Mouse (Mus musculus) limb, embryonic 14.5 days (tissue): Measurements from ENCODE around the gene Phb2. TPM values are rescaled to one million over a fixed set of nuclear protein-coding genes. Genes with fewer than 3 reads are reported as not detected.

Experiments
- ATAC-seq: fragments of 200-750 bp; cut with Nextera tagmentation; 2 replicates; pipeline ENCODE4 v1.8.0; 2017; ENCODE audit warnings: low read depth, moderate number of reproducible peaks, moderate TSS enrichment; ENCODE audit not compliant: low FRiP score
- DNase-seq: peaks from one replicate; pipeline ENCODE4 v3.0.0-alpha.2; 2015; ENCODE audit warnings: low spot score
- H3K27ac ChIP-seq: fragments of 300-500 bp; sonication (generic); replicated peaks from 2 replicates; pipeline ENCODE4 v1.5.1; 2014; ENCODE audit warnings: low read depth, mild to moderate bottlenecking, low read length, moderate library complexity, mixed read lengths
- H3K27me3 ChIP-seq: fragments of 300-500 bp; sonication (generic); 2 replicates; pipeline ENCODE4 v1.6.1; 2014; ENCODE audit warnings: low read length, mixed read lengths; ENCODE audit not compliant: control insufficient read depth, insufficient read depth
- H3K36me3 ChIP-seq: fragments of 300-500 bp; sonication (generic); 2 replicates; pipeline ENCODE4 v1.6.1; 2014; ENCODE audit warnings: mild to moderate bottlenecking, low read length, moderate library complexity, mixed read lengths; ENCODE audit not compliant: control insufficient read depth, insufficient read depth
- H3K4me1 ChIP-seq: fragments of 300-500 bp; sonication (generic); 2 replicates; pipeline ENCODE4 v1.6.1; 2014; ENCODE audit warnings: antibody characterized with exemption, low read length, mixed read lengths; ENCODE audit not compliant: control insufficient read depth, insufficient read depth
- H3K4me2 ChIP-seq: fragments of 300-500 bp; sonication (generic); replicated peaks from 2 replicates; pipeline ENCODE4 v1.6.1; 2014; ENCODE audit warnings: low read depth, mild to moderate bottlenecking, low read length, moderate library complexity; ENCODE audit not compliant: severe bottlenecking
- H3K4me3 ChIP-seq: fragments of 300-500 bp; sonication (generic); replicated peaks from 2 replicates; pipeline ENCODE4 v1.5.1; 2014; ENCODE audit warnings: low read length
- H3K9ac ChIP-seq: fragments of 300-500 bp; sonication (generic); 2 replicates; pipeline ENCODE4 v1.6.1; 2014; ENCODE audit warnings: mild to moderate bottlenecking, low read depth, low read length, moderate library complexity; ENCODE audit not compliant: severe bottlenecking
- H3K9me3 ChIP-seq: fragments of 300-500 bp; sonication (generic); 2 replicates; pipeline ENCODE4 v1.6.1; 2016; ENCODE audit warnings: low read length; ENCODE audit not compliant: control insufficient read depth
- POLR2A ChIP-seq: fragments of 200-500 bp; IDR thresholded peaks from 2 replicates; pipeline ENCODE4 v1.8.0; 2012; ENCODE audit warnings: inconsistent platforms, mild to moderate bottlenecking, moderate library complexity, borderline replicate concordance; ENCODE audit not compliant: insufficient read depth, insufficient read length; ENCODE audit errors: extremely low read depth
- WGBS: fragments of 180-500 bp; shearing (Covaris S2); extraction: QIAGEN DNeasy Blood & Tissue Kit; methylation state at CpG from one replicate; pipeline ENCODE4 v1.1.7; 2014; 5-methylcytosine and 5-hydroxymethylcytosine counted together
- polyA plus RNA-seq, 2 experiments: library from polyadenylated mRNA; depleted of rRNA in 1 of 2; stranded (reverse) in 1 of 2; unstranded in 1 of 2; fragments of >200 nt; fragmentation: Nextera tagmentation in 1 of 2; extraction: Ambion mirVana in 1 of 2; gene quantifications; 2 replicates each; pipeline versions ENCODE4 v1.2.1 to v1.2.3; 2012 to 2014

Phb2 gene
- polyA plus RNA-seq (2012; rRNA removed) (203 and 205 TPM in 2 replicates), polyA plus RNA-seq (2014; fragmentation: Nextera tagmentation; extraction: Ambion mirVana) (295 and 296 TPM in 2 replicates)

DNA sequence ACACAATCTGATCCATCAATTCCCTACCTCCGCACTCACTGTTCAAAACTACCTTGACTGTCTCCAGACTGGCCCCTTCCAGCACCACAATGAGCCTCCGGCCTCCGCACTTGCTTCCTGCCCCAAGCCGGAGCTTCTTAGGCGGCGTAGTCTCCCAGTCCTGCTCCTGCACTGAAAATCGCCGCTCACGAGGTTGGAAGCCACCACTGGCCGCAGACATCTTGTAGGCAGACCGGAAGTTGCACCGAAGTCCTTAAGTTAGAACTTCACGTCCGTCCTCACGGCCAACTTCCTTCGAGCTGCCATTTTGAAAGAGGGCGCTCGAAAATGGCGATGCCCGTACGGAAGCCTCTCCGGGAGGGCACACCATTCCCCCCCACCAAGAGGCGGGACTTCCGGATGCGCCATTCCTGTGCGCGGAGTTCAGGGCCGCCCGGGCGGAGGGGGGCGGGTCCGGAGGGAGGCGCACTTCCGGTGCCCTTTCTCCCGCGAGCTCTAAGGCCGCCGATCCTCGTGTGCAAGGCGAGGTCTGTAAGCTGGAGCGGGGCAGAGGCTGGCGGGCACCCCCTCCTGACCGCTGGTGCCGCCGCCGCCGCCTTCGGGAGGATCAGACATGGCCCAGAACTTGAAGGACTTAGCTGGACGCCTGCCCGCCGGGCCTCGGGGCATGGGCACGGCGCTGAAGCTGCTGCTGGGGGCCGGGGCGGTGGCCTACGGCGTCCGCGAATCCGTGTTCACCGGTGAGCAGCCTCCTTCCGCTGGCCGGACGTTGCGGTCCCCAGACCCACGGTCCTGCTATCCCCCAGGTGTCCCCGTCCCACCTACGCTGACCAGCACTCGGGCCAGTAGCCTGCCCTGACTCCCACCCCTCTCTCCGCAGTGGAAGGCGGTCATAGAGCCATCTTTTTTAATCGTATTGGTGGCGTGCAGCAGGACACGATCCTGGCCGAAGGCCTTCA lies at the start of gene Phb2, which contains the start of gene Emg1:
Gene Phb2, plus strand, starts transcription at position 513 of the 959 bp plus-strand sequence.
Gene Emg1, minus strand, starts transcription at position 355 of the 959 bp plus-strand sequence.
- 2% methylated on average over 61 of the region's 76 CpGs for WGBS
- TF ChIP-seq POLR2A = peak; percentile 73; the same call in 1 of the 2 replicates
- H3K9me3 ChIP-seq = no peaks in the 10 kb centered on the region
- peak within 1 kb of the TSS; percentile 94 for H3K4me2 ChIP-seq
- H3K27ac ChIP-seq = peak within 1 kb of the TSS; percentile 86
- ATAC-seq = peak; percentile 97
- peak; percentile 97 for DNase-seq
- no peaks in the 10 kb centered on the region for H3K27me3 ChIP-seq
- H3K36me3 ChIP-seq = peaks cover 56% of the 10 kb centered on the region
- H3K4me3 ChIP-seq = peak within 1 kb of the TSS; percentile 96
- peak within 1 kb of the TSS; percentile 91 for H3K9ac ChIP-seq
- H3K4me1 ChIP-seq = peaks cover 19% of the 10 kb centered on the region

DNA sequence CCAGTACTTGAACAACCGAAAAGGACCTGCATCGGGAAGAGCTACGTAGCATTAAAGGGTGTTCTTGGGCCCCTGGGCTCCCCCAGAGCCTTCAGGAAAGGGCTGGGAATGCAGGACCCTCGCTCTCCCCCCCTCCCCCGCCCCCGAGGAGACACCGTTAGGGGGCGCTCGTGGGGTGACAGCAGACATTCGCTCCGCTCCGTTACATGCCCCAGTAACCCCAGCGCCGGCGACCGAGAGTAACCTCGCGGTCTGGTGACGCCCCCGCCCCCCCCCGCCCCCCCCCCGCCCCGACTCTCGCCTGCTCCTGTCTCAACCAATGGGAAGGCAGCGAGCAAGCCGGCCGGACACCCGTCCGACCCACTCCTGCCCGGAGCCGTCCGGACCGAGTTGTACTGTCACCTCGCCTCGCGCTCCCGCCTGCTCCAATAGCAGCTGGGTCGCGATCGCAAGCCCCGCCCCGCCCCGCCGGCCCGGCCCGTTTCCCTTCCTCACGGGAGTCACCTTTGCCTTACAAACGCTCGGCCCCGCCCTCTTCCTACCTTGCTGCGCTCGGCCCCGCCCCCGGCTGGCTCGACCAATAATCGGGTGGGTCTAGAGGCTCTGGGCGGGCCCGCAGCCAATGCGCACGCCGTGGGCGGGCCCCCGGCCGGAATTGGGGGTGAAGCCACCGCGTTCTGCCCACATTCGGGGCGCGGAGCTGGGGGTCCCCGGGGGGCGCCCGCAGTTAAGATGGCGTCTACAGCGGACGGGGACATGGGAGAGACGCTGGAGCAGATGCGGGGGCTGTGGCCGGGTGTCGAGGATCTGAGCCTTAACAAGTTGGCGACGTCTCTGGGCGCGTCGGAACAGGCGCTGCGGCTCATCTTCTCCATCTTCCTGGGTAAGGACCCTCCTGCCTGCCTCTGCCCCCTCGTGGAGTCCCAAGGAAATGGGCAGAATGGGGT lies 49.4 kb upstream of the Phb2 start, which contains the start of gene Lpcat3:
Gene Lpcat3, plus strand, starts transcription at position 551 of the 947 bp plus-strand sequence.
- Histone ChIP-seq H3K9me3 (no peaks in the 10 kb centered on the region), H3K27ac (peak within 1 kb of the TSS; percentile 70), H3K4me3 (peak within 1 kb of the TSS; percentile 71), H3K27me3 (no peaks in the 10 kb centered on the region), H3K36me3 (no peaks in the 10 kb centered on the region), H3K9ac (peak within 1 kb of the TSS; percentile 67), H3K4me1 (peaks cover 4% of the 10 kb centered on the region; the same call in 1 of the 2 replicates), H3K4me2 (peak within 1 kb of the TSS; percentile 72)
- ATAC-seq = peak; percentile 98
- WGBS = under 1% methylated on average over 49 of the region's 87 CpGs
- DNase-seq = peak; percentile 98
- TF ChIP-seq POLR2A = no peak

DNA sequence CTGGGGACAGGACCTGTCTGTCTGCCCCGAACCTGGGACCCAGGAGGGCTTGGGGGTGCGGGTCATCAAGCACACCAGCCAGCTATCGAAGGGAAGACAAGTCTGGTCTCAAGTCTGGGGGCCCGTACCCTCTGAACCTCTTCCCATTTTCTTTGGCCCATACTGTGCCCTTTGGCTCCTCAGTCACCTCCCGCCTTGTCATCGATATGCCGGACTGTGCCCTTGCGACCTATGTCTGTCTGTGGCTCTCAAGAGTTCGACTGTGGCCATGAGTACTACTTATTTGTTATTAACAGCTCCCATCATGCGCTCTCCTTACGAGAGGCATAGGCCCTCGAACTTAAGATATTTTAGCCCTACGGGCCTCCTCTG lies 48.7 kb upstream of the Phb2 start:
- Histone ChIP-seq H3K27me3 (no peaks in the 10 kb centered on the region), H3K4me2 (peak overlapping the region; percentile 72), H3K9ac (peak overlapping the region; percentile 67), H3K27ac (no peak overlapping the region), H3K4me3 (peak overlapping the region; percentile 71), H3K36me3 (no peaks in the 10 kb centered on the region), H3K4me1 (peaks cover 4% of the 10 kb centered on the region; the same call in 1 of the 2 replicates), H3K9me3 (no peaks in the 10 kb centered on the region)
- DNase-seq (no peak), ATAC-seq (no peak)
- no peak for TF ChIP-seq POLR2A
- WGBS = 19% methylated on average over 13 of the region's 13 CpGs

DNA sequence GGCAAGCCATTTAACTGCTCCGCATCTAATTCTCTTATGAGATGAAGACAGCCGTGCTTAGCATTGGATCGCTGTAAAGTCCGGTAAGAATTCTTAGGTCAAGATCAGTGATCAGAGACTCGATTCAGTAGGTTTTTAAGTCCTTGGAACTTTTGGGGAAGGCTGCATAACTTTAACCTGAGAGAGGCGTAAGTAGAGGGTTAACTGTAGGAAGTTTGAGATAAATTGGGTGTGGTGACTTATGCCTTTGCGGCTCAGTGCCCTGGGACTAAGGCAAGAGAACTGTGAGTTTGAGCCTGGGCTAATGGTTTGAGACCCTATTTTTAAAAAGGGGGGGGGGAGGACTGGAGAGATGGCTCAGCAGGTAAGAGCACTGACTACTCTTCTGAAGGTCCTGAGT lies 47.9 kb upstream of the Phb2 start:
- H3K27me3 ChIP-seq = no peaks in the 10 kb centered on the region
- no peaks in the 10 kb centered on the region for H3K36me3 ChIP-seq
- H3K27ac ChIP-seq = no peak overlapping the region
- H3K4me1 ChIP-seq = peaks cover 4% of the 10 kb centered on the region; the same call in 1 of the 2 replicates
- no peak for TF ChIP-seq POLR2A
- ATAC-seq (no peak), DNase-seq (no peak)
- H3K4me2 ChIP-seq = peak overlapping the region; percentile 72
- H3K9me3 ChIP-seq = no peaks in the 10 kb centered on the region
- H3K4me3 ChIP-seq = peak overlapping the region; percentile 71
- 80% methylated on average over 7 of the region's 7 CpGs for WGBS
- no peak overlapping the region for H3K9ac ChIP-seq
